Mouse (Mus musculus): Measurements from ENCODE around the gene Snx32.

- TF ChIP-seq TAL1 (IDR thresholded peaks at IDR 0.05; ENCODE audit: low read length) (no peak), GATA1 (IDR thresholded peaks at IDR 0.05; ENCODE audit: low read length) (no peak)
Observed at GRCm38 (mm10) chr19:5484496-5484895, 25.8 kb downstream of the Snx32 start.
